Mouse (Mus musculus) liver, adult 2 months (tissue): ENCODE measurements around the gene Ppp1r36.

ENCODE experiments used
- CTCF ChIP-seq: fragments of 200-500 bp; IDR thresholded peaks from 2 replicates; pipeline ENCODE4 v1.5.1; 2011; ENCODE audit warnings: low read depth, low read length, control low read depth
- POLR2A ChIP-seq: fragments of 200-500 bp; IDR thresholded peaks from 2 replicates; pipeline ENCODE4 v1.6.1; 2011; ENCODE audit warnings: low read length, control low read depth; ENCODE audit not compliant: insufficient read depth; ENCODE audit errors: extremely low read depth

DNA sequence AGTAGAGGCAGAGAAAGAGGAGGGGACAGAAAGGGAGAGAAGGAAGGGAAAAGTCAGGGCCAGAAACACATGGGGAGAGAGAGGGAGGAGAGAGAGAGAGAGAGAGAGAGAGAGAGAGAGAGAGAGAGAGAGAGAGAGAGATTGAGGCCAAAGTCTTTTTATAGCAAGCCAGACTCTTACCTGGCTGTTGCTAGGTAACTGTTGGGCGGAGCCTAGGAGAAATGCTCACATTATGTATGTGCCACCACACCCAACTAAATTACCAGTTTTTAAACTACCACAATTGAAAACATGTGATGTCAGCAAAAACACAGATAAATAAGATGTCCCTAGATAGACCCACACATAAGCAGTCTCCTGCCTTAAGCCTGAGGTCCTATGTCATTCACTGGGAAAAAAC lies 58.8 kb downstream of the Ppp1r36 start:
- no peak for TF ChIP-seq CTCF
- no peak for TF ChIP-seq POLR2A
